Comparison of ENCODE assay signal across 7 mouse cellular contexts in genomic region chr10:127287271-127287935, GRCm38 (mm10). TPM values are rescaled to one million over a fixed set of nuclear protein-coding genes. Genes with fewer than 3 reads are reported as not detected.
DNase-seq lines count a peak whose midpoint lies in the region; ATAC-seq and TF ChIP-seq lines count a peak whose summit lies in the region.

No protein-coding gene starts in this region.

- H3K9ac ChIP-seq in lung, embryonic 15.5 days: peak overlapping the region; percentile 80
- H3K9ac ChIP-seq in embryonic facial prominence, embryonic 15.5 days: peak overlapping the region; percentile 65
- H3K9ac ChIP-seq in intestine, postnatal 0 days (ENCODE audit: low read depth, low read length): peak overlapping the region; percentile 72; the same call in 1 of the 2 replicates

- peak overlapping the region; percentile 77 for H3K4me2 ChIP-seq in lung, embryonic 15.5 days
- peak overlapping the region; percentile 84 for H3K4me2 ChIP-seq in embryonic facial prominence, embryonic 15.5 days (replicated peaks)
- peak overlapping the region; percentile 75 for H3K4me2 ChIP-seq in intestine, postnatal 0 days (replicated peaks; ENCODE audit: low read depth)

- H3K4me3 ChIP-seq in lung, embryonic 15.5 days: peak overlapping the region; percentile 76
- peak overlapping the region; percentile 71 for H3K4me3 ChIP-seq in embryonic facial prominence, embryonic 15.5 days (replicated peaks)
- peak overlapping the region; percentile 71 for H3K4me3 ChIP-seq in intestine, postnatal 0 days (ENCODE audit: low read depth, low read length)
- H3K4me3 ChIP-seq in small intestine, adult 2 months (ENCODE audit: low read depth, low read length): peak overlapping the region; percentile 97

- WGBS in lung, embryonic 15.5 days: 60% methylated on average over 15 of the region's 15 CpGs
- WGBS in embryonic facial prominence, embryonic 15.5 days: 70% methylated on average over 15 of the region's 15 CpGs
- 39% methylated on average over 15 of the region's 15 CpGs for WGBS in intestine, postnatal 0 days
- 44% methylated on average over 15 of the region's 15 CpGs for WGBS in small intestine, adult 2 months

- no peak for ATAC-seq in lung, embryonic 15.5 days (ENCODE audit: borderline replicate concordance, extremely low read depth, low FRiP score, low TSS enrichment)
- no peak for ATAC-seq in embryonic facial prominence, embryonic 15.5 days (ENCODE audit: insufficient number of reproducible peaks, low FRiP score, low TSS enrichment, low read depth)
- no peak for ATAC-seq in intestine, postnatal 0 days

- H3K27ac ChIP-seq in lung, embryonic 15.5 days: peak overlapping the region; percentile 100
- H3K27ac ChIP-seq in embryonic facial prominence, embryonic 15.5 days (replicated peaks): peak overlapping the region; percentile 100
- peak overlapping the region; percentile 99 for H3K27ac ChIP-seq in intestine, postnatal 0 days (ENCODE audit: low read depth, low read length)
- H3K27ac ChIP-seq in small intestine, adult 2 months (ENCODE audit: insufficient read depth, low read depth, low read length): peak overlapping the region; percentile 87

- no peaks in the 10 kb centered on the region for H3K9me3 ChIP-seq in lung, embryonic 15.5 days
- H3K9me3 ChIP-seq in embryonic facial prominence, embryonic 15.5 days (replicated peaks): no peaks in the 10 kb centered on the region
- H3K9me3 ChIP-seq in intestine, postnatal 0 days (ENCODE audit: control insufficient read depth): no peaks in the 10 kb centered on the region

- peaks cover 43% of the 10 kb centered on the region for H3K4me1 ChIP-seq in lung, embryonic 15.5 days
- H3K4me1 ChIP-seq in embryonic facial prominence, embryonic 15.5 days: peaks cover 59% of the 10 kb centered on the region
- peaks cover 19% of the 10 kb centered on the region for H3K4me1 ChIP-seq in intestine, postnatal 0 days (replicated peaks; ENCODE audit: control insufficient read depth, insufficient read depth, low read length)
- peaks cover 23% of the 10 kb centered on the region for H3K4me1 ChIP-seq in small intestine, adult 2 months (ENCODE audit: control insufficient read depth, insufficient read depth, insufficient read length, low read length)

- no peaks in the 10 kb centered on the region for H3K27me3 ChIP-seq in lung, embryonic 15.5 days
- H3K27me3 ChIP-seq in embryonic facial prominence, embryonic 15.5 days: no peaks in the 10 kb centered on the region
- H3K27me3 ChIP-seq in intestine, postnatal 0 days (replicated peaks; ENCODE audit: control insufficient read depth, insufficient read depth, low read length): no peaks in the 10 kb centered on the region
- H3K27me3 ChIP-seq in small intestine, adult 2 months (ENCODE audit: control insufficient read depth, insufficient read depth, low read length): no peaks in the 10 kb centered on the region

- peaks cover 49% of the 10 kb centered on the region for H3K36me3 ChIP-seq in lung, embryonic 15.5 days
- H3K36me3 ChIP-seq in embryonic facial prominence, embryonic 15.5 days: peaks cover 51% of the 10 kb centered on the region
- peaks cover 43% of the 10 kb centered on the region for H3K36me3 ChIP-seq in intestine, postnatal 0 days (ENCODE audit: control insufficient read depth, insufficient read depth)
- H3K36me3 ChIP-seq in small intestine, adult 2 months (ENCODE audit: control insufficient read depth, insufficient read depth, low read length): peaks cover 48% of the 10 kb centered on the region

- no peak for TF ChIP-seq POLR2A in small intestine, adult 2 months (IDR thresholded peaks at IDR 0.05; ENCODE audit: low read depth, low read length)

- TF ChIP-seq CTCF in intestine, postnatal 0 days (IDR thresholded peaks at IDR 0.05; ENCODE audit: low read depth): no peak
- TF ChIP-seq CTCF in small intestine, adult 2 months (IDR thresholded peaks at IDR 0.05; ENCODE audit: extremely low read depth, insufficient read length, insufficient replicate concordance, low read depth, low read length): no peak

- DNase-seq in lung, postnatal 4 days: no peak
- DNase-seq in adrenal gland, postnatal 36 days: no peak
- no peak for DNase-seq in urinary bladder, adult 18-20 months (ENCODE audit: low spot score in 2 of 2)

RNA-seq across cellular contexts. Expression of gene Mbd6, which starts 1.4 kb away (rescaled TPM):
- polyA plus RNA-seq in lung, embryonic 15.5 days (2015; fragmentation: Nextera tagmentation; extraction: Ambion mirVana): 13.3 and 18.8 TPM in 2 replicates
- 19.6 and 20.8 TPM in 2 replicates for polyA plus RNA-seq in embryonic facial prominence, embryonic 15.5 days (2015; fragmentation: Nextera tagmentation; extraction: Ambion mirVana)
- 8.7 and 12.8 TPM in 2 replicates for polyA plus RNA-seq in intestine, postnatal 0 days (2015; fragmentation: Nextera tagmentation; extraction: Ambion mirVana)
- polyA plus RNA-seq in small intestine, adult 2 months (2012; rRNA removed): 39.3 and 76.2 TPM in 2 replicates
- 10 to 100 TPM; 42.0 to 45.2 TPM for total RNA-seq in adrenal gland, postnatal 36 days (2021)

RNA-seq across cellular contexts. Expression of gene Dctn2, which starts 21.2 kb away (rescaled TPM):
- polyA plus RNA-seq in lung, embryonic 15.5 days (2015; fragmentation: Nextera tagmentation; extraction: Ambion mirVana): 184 and 189 TPM in 2 replicates
- 206 and 212 TPM in 2 replicates for polyA plus RNA-seq in embryonic facial prominence, embryonic 15.5 days (2015; fragmentation: Nextera tagmentation; extraction: Ambion mirVana)
- 143 and 147 TPM in 2 replicates for polyA plus RNA-seq in intestine, postnatal 0 days (2015; fragmentation: Nextera tagmentation; extraction: Ambion mirVana)
- polyA plus RNA-seq in small intestine, adult 2 months (2012; rRNA removed): 92.0 and 190 TPM in 2 replicates
- 100 to 1,000 TPM; 148 to 190 TPM for total RNA-seq in adrenal gland, postnatal 36 days (2021)

RNA-seq across cellular contexts. Expression of gene Mars, which starts 24.2 kb away (rescaled TPM):
- 104 and 108 TPM in 2 replicates for polyA plus RNA-seq in lung, embryonic 15.5 days (2015; fragmentation: Nextera tagmentation; extraction: Ambion mirVana)
- 101 and 105 TPM in 2 replicates for polyA plus RNA-seq in embryonic facial prominence, embryonic 15.5 days (2015; fragmentation: Nextera tagmentation; extraction: Ambion mirVana)
- 47.2 and 50.7 TPM in 2 replicates for polyA plus RNA-seq in intestine, postnatal 0 days (2015; fragmentation: Nextera tagmentation; extraction: Ambion mirVana)
- 24.0 and 30.7 TPM in 2 replicates for polyA plus RNA-seq in small intestine, adult 2 months (2012; rRNA removed)
- 100 to 1,000 TPM; 102 to 123 TPM for total RNA-seq in adrenal gland, postnatal 36 days (2021)

RNA-seq across cellular contexts. Expression of gene Kif5a, which starts 24.3 kb away (rescaled TPM):
- polyA plus RNA-seq in lung, embryonic 15.5 days (2015; fragmentation: Nextera tagmentation; extraction: Ambion mirVana): 0.70 and 1.3 TPM in 2 replicates
- 6.9 and 7.6 TPM in 2 replicates for polyA plus RNA-seq in embryonic facial prominence, embryonic 15.5 days (2015; fragmentation: Nextera tagmentation; extraction: Ambion mirVana)
- 2.7 and 3.7 TPM in 2 replicates for polyA plus RNA-seq in intestine, postnatal 0 days (2015; fragmentation: Nextera tagmentation; extraction: Ambion mirVana)
- 1.1 and 1.8 TPM in 2 replicates for polyA plus RNA-seq in small intestine, adult 2 months (2012; rRNA removed)
- 1 to 10 TPM; 6.3 to 7.5 TPM for total RNA-seq in adrenal gland, postnatal 36 days (2021)

RNA-seq across cellular contexts. Expression of gene Arhgap9, which starts 34.4 kb away (rescaled TPM):
- polyA plus RNA-seq in lung, embryonic 15.5 days (2015; fragmentation: Nextera tagmentation; extraction: Ambion mirVana): 3.5 and 6.9 TPM in 2 replicates
- 5.1 and 5.2 TPM in 2 replicates for polyA plus RNA-seq in embryonic facial prominence, embryonic 15.5 days (2015; fragmentation: Nextera tagmentation; extraction: Ambion mirVana)
- 9.5 and 12.0 TPM in 2 replicates for polyA plus RNA-seq in intestine, postnatal 0 days (2015; fragmentation: Nextera tagmentation; extraction: Ambion mirVana)
- 7.1 and 11.2 TPM in 2 replicates for polyA plus RNA-seq in small intestine, adult 2 months (2012; rRNA removed)
- total RNA-seq in adrenal gland, postnatal 36 days (2021): 1 to 10 TPM; 1.7 to 2.2 TPM
